23 mouse cellular contexts compared by ENCODE assay signal in genomic region chr15:75376391-75377100, GRCm38 (mm10).
"Had no signal": no experiment of that assay in that cellular context is flagged by ENCODE, and none has a peak within 500 bp of the region (broad histone marks: within the 10 kb centered on the region; RNA-seq: fewer than 3 reads in every experiment).

No protein-coding gene starts in this region.

- H3K9me3 ChIP-seq: limb, embryonic 10.5 days; limb, embryonic 13.5 days; midbrain, embryonic 12.5 days; midbrain, embryonic 15.5 days; neural tube, embryonic 12.5 days; neural tube, embryonic 15.5 days had no signal

- ATAC-seq: inflammation-experienced regulatory T-cells, adult 6 months; intestine, embryonic 16.5 days; liver, postnatal 0 days; lung, postnatal 0 days; midbrain, embryonic 15.5 days had no signal

- H3K36me3 ChIP-seq: limb, embryonic 10.5 days; limb, embryonic 13.5 days; midbrain, embryonic 12.5 days; midbrain, embryonic 15.5 days; neural tube, embryonic 12.5 days; neural tube, embryonic 15.5 days had no signal

- DNase-seq: layer of hippocampus, adult 9-11 months; liver; liver, postnatal 0 days; lung, embryonic 14.5 days; right cerebral cortex, adult 18-20 months; right cerebral cortex, postnatal 14 days; right cerebral cortex, postnatal 4 days; thymus, adult 2 months; thymus, postnatal 14 days; thymus, postnatal 4 days had no signal

- H3K4me3 ChIP-seq: layer of hippocampus, adult 2 months; limb, embryonic 10.5 days; limb, embryonic 13.5 days; midbrain, embryonic 12.5 days; midbrain, embryonic 15.5 days; neural tube, embryonic 12.5 days; neural tube, embryonic 15.5 days had no signal

- H3K4me1 ChIP-seq: limb, embryonic 10.5 days; limb, embryonic 13.5 days; midbrain, embryonic 12.5 days; midbrain, embryonic 15.5 days; neural tube, embryonic 12.5 days; neural tube, embryonic 15.5 days had no signal

- H3K27me3 ChIP-seq: limb, embryonic 13.5 days; midbrain, embryonic 12.5 days; midbrain, embryonic 15.5 days; neural tube, embryonic 12.5 days; neural tube, embryonic 15.5 days had no signal

- H3K9ac ChIP-seq: limb, embryonic 13.5 days; liver, embryonic 14.5 days; liver, postnatal 0 days; lung, embryonic 14.5 days; midbrain, embryonic 12.5 days; midbrain, embryonic 15.5 days; neural tube, embryonic 12.5 days; neural tube, embryonic 15.5 days had no signal

- H3K27ac ChIP-seq: layer of hippocampus, adult 2 months; limb, embryonic 10.5 days; limb, embryonic 13.5 days; liver, embryonic 14.5 days; macrophage; midbrain, embryonic 12.5 days; midbrain, embryonic 15.5 days; neural tube, embryonic 12.5 days; neural tube, embryonic 15.5 days; stomach, postnatal 0 days had no signal

- H3K4me2 ChIP-seq: limb, embryonic 13.5 days; lung, embryonic 14.5 days; midbrain, embryonic 12.5 days; midbrain, embryonic 15.5 days; neural tube, embryonic 12.5 days; neural tube, embryonic 15.5 days had no signal
